Comparison of ENCODE assay signal across 17 mouse cellular contexts in the genomic region with DNA sequence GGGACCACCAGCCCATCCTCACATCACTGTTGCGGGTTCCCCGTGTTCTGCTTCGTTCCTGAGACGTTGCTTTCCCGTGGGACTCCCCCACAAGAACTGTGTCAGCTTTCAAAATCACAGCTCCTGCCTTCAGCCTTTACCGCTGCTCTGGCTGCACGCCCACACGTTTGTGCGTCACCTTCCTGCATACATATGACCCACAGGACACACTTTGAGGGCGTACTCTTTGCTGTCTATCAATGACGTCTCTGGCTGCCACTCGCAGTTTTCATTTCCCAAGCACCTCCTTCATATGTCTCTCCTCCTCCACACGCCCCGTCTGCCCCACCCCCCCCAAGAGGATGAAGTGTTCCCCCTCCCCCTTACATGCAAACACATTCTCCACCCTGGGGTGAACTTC. TPM values are rescaled to one million over a fixed set of nuclear protein-coding genes. Genes with fewer than 3 reads are reported as not detected.
A peak's percentile ranks its signal among the peaks of the same experiment; 100 is the strongest.
DNase-seq lines count a peak whose midpoint lies in the region; ATAC-seq lines count a peak whose summit lies in the region.
"Had no signal": no experiment of that assay in that cellular context is flagged by ENCODE, and none has a peak within 500 bp of the region (broad histone marks: within the 10 kb centered on the region; RNA-seq: fewer than 3 reads in every experiment).

No protein-coding gene starts in this region.

- intact Hi-C loops in left cerebral cortex, postnatal 36 days (cut with DNase I), result no loop called here

- peaks cover 10% of the 10 kb centered on the region; the same call in 1 of the 2 replicates for H3K4me1 ChIP-seq in kidney, embryonic 15.5 days
- H3K4me1 ChIP-seq in hindbrain, embryonic 11.5 days (replicated peaks; ENCODE audit: control insufficient read depth, insufficient read depth, low read length), result no peaks in the 10 kb centered on the region
- H3K4me1 ChIP-seq: intestine, embryonic 15.5 days; midbrain, embryonic 10.5 days; neural tube, embryonic 15.5 days had no signal

- no peaks in the 10 kb centered on the region for H3K36me3 ChIP-seq in kidney, embryonic 15.5 days
- H3K36me3 ChIP-seq in hindbrain, embryonic 11.5 days (ENCODE audit: control insufficient read depth, insufficient read depth, low read length), result no peaks in the 10 kb centered on the region
- H3K36me3 ChIP-seq: G1E; intestine, embryonic 15.5 days; limb, embryonic 12.5 days; midbrain, embryonic 10.5 days; neural tube, embryonic 15.5 days had no signal

- no peak overlapping the region for H3K27ac ChIP-seq in kidney, embryonic 15.5 days
- no peak overlapping the region for H3K27ac ChIP-seq in hindbrain, embryonic 11.5 days (ENCODE audit: low read depth, low read length)
- H3K27ac ChIP-seq: intestine, embryonic 15.5 days; limb, embryonic 12.5 days; midbrain, embryonic 10.5 days; neural tube, embryonic 15.5 days had no signal

- WGBS in kidney, embryonic 15.5 days, result 30% methylated on average over 14 of the region's 14 CpGs
- 78% methylated on average over 14 of the region's 14 CpGs for WGBS in hindbrain, embryonic 11.5 days

- H3K4me2 ChIP-seq in kidney, embryonic 15.5 days, result peak overlapping the region; percentile 38
- H3K4me2 ChIP-seq in hindbrain, embryonic 11.5 days (replicated peaks; ENCODE audit: low read depth, low read length), result no peak overlapping the region
- H3K4me2 ChIP-seq: heart, embryonic 11.5 days; intestine, embryonic 15.5 days; limb, embryonic 12.5 days; neural tube, embryonic 15.5 days had no signal

- H3K9me3 ChIP-seq in kidney, embryonic 15.5 days (replicated peaks), result no peaks in the 10 kb centered on the region
- no peaks in the 10 kb centered on the region for H3K9me3 ChIP-seq in hindbrain, embryonic 11.5 days (ENCODE audit: control insufficient read depth, low read length)
- H3K9me3 ChIP-seq: intestine, embryonic 15.5 days; limb, embryonic 12.5 days; midbrain, embryonic 10.5 days; neural tube, embryonic 15.5 days had no signal

- H3K4me3 ChIP-seq in kidney, embryonic 15.5 days (replicated peaks), result no peak overlapping the region
- no peak overlapping the region for H3K4me3 ChIP-seq in hindbrain, embryonic 11.5 days (ENCODE audit: low read depth, low read length)
- H3K4me3 ChIP-seq: intestine, embryonic 15.5 days; limb, embryonic 12.5 days; midbrain, embryonic 10.5 days; neural tube, embryonic 15.5 days had no signal

- no peaks in the 10 kb centered on the region; the same call in 1 of the 2 replicates for H3K27me3 ChIP-seq in kidney, embryonic 15.5 days
- H3K27me3 ChIP-seq in hindbrain, embryonic 11.5 days (ENCODE audit: control insufficient read depth, insufficient read depth, low read length), result no peaks in the 10 kb centered on the region
- H3K27me3 ChIP-seq: intestine, embryonic 15.5 days; neural tube, embryonic 15.5 days had no signal

- no peak for ATAC-seq in kidney, embryonic 15.5 days (replicated peaks; ENCODE audit: low FRiP score)
- ATAC-seq in hindbrain, embryonic 11.5 days (ENCODE audit: low FRiP score), result no peak
- ATAC-seq: intestine, embryonic 15.5 days had no signal

- DNase-seq in kidney, adult 18-20 months, result no peak
- DNase-seq in CD4-positive, CD25-positive, alpha-beta regulatory T cell, adult 2 months (ENCODE audit: low read depth, low spot score), result peak; percentile 71
- peak; percentile 30 for DNase-seq in adrenal gland, postnatal 25 days
- peak; percentile 13 to 29 for DNase-seq in left cerebral cortex, postnatal 36 days (ENCODE audit: low spot score in 2 of 2)
- DNase-seq in gastrocnemius, postnatal 4 days (ENCODE audit: low spot score in 2 of 2), result no peak
- DNase-seq in cerebellum, adult 8-10 months, result no peak
- DNase-seq in hindbrain, embryonic 11.5 days (ENCODE audit: low spot score), result no peak
- DNase-seq: spleen, adult 18-20 months; thymus, postnatal 36 days had no signal

- no peak overlapping the region for H3K9ac ChIP-seq in kidney, embryonic 15.5 days
- H3K9ac ChIP-seq in hindbrain, embryonic 11.5 days (ENCODE audit: low read depth, low read length), result no peak overlapping the region
- H3K9ac ChIP-seq: intestine, embryonic 15.5 days; limb, embryonic 12.5 days; neural tube, embryonic 15.5 days had no signal

RNA-seq across cellular contexts. Expression of gene Prop1, which starts 1.3 kb away (rescaled TPM):
- polyA plus RNA-seq in kidney, embryonic 15.5 days (2015; fragmentation: Nextera tagmentation; extraction: Ambion mirVana), result not detected in 2 replicates
- total RNA-seq in adrenal gland, postnatal 25 days (2021), result not detected in 2 replicates
- total RNA-seq in left cerebral cortex, postnatal 36 days (2021), result not detected
- not detected for total RNA-seq in gastrocnemius, postnatal 4 days (2021)
- not detected in 2 replicates for polyA plus RNA-seq in hindbrain, embryonic 11.5 days (2014; fragmentation: Nextera tagmentation; extraction: Ambion mirVana)
- total RNA-seq: G1E had no signal
- polyA plus RNA-seq: forebrain, embryonic 11.5 days; G1E; heart, embryonic 11.5 days; intestine, embryonic 15.5 days; limb, embryonic 12.5 days; midbrain, embryonic 10.5 days; neural tube, embryonic 15.5 days had no signal

RNA-seq across cellular contexts. Expression of gene 4933414I15Rik, which starts 8.7 kb away (rescaled TPM):
- polyA plus RNA-seq in kidney, embryonic 15.5 days (2015; fragmentation: Nextera tagmentation; extraction: Ambion mirVana), result not detected in 2 replicates
- total RNA-seq in adrenal gland, postnatal 25 days (2021), result not detected in 2 replicates
- not detected for total RNA-seq in left cerebral cortex, postnatal 36 days (2021)
- total RNA-seq in gastrocnemius, postnatal 4 days (2021), result not detected
- not detected in 2 replicates for polyA plus RNA-seq in hindbrain, embryonic 11.5 days (2014; fragmentation: Nextera tagmentation; extraction: Ambion mirVana)
- total RNA-seq: G1E had no signal
- polyA plus RNA-seq: forebrain, embryonic 11.5 days; G1E; heart, embryonic 11.5 days; intestine, embryonic 15.5 days; limb, embryonic 12.5 days; midbrain, embryonic 10.5 days; neural tube, embryonic 15.5 days had no signal

RNA-seq across cellular contexts. Expression of gene Olfr1378, which starts 14.0 kb away (rescaled TPM):
- not detected in 2 replicates for polyA plus RNA-seq in kidney, embryonic 15.5 days (2015; fragmentation: Nextera tagmentation; extraction: Ambion mirVana)
- total RNA-seq in adrenal gland, postnatal 25 days (2021), result not detected in 2 replicates
- not detected for total RNA-seq in left cerebral cortex, postnatal 36 days (2021)
- not detected for total RNA-seq in gastrocnemius, postnatal 4 days (2021)
- polyA plus RNA-seq in hindbrain, embryonic 11.5 days (2014; fragmentation: Nextera tagmentation; extraction: Ambion mirVana), result not detected in 2 replicates
- polyA plus RNA-seq: forebrain, embryonic 11.5 days; G1E; heart, embryonic 11.5 days; intestine, embryonic 15.5 days; limb, embryonic 12.5 days; midbrain, embryonic 10.5 days; neural tube, embryonic 15.5 days had no signal

RNA-seq across cellular contexts. Expression of gene Zfp354b, which starts 20.9 kb away (rescaled TPM):
- polyA plus RNA-seq in kidney, embryonic 15.5 days (2015; fragmentation: Nextera tagmentation; extraction: Ambion mirVana), result 1.5 and 1.6 TPM in 2 replicates
- total RNA-seq in adrenal gland, postnatal 25 days (2021), result 3.4 and 4.1 TPM in 2 replicates
- 1 to 10 TPM; 5.4 to 5.9 TPM for total RNA-seq in left cerebral cortex, postnatal 36 days (2021)
- 1 to 10 TPM; 1.8 TPM for total RNA-seq in gastrocnemius, postnatal 4 days (2021)
- 1.8 and 2.1 TPM in 2 replicates for polyA plus RNA-seq in hindbrain, embryonic 11.5 days (2014; fragmentation: Nextera tagmentation; extraction: Ambion mirVana)
- polyA plus RNA-seq: G1E had no signal

RNA-seq across cellular contexts. Expression of gene Olfr1377, which starts 29.5 kb away (rescaled TPM):
- not detected in 2 replicates for polyA plus RNA-seq in kidney, embryonic 15.5 days (2015; fragmentation: Nextera tagmentation; extraction: Ambion mirVana)
- not detected in 2 replicates for total RNA-seq in adrenal gland, postnatal 25 days (2021)
- not detected for total RNA-seq in left cerebral cortex, postnatal 36 days (2021)
- total RNA-seq in gastrocnemius, postnatal 4 days (2021), result not detected
- not detected in 2 replicates for polyA plus RNA-seq in hindbrain, embryonic 11.5 days (2014; fragmentation: Nextera tagmentation; extraction: Ambion mirVana)
- polyA plus RNA-seq: forebrain, embryonic 11.5 days; G1E; heart, embryonic 11.5 days; intestine, embryonic 15.5 days; limb, embryonic 12.5 days; midbrain, embryonic 10.5 days; neural tube, embryonic 15.5 days had no signal

Comparison
In these comparisons a context has a peak if more than half of its experiments do, and no peak if none do; other contexts are left out.
1. DNase-seq: peak in CD4-positive, CD25-positive, alpha-beta regulatory T cell, adult 2 months (single experiment), adrenal gland, postnatal 25 days (single experiment) and left cerebral cortex, postnatal 36 days (2 of 2); none in kidney, adult 18-20 months (single experiment), gastrocnemius, postnatal 4 days (0 of 2), cerebellum, adult 8-10 months (single experiment) and hindbrain, embryonic 11.5 days (single experiment).